Mouse (Mus musculus) forebrain, postnatal 0 days (tissue): ENCODE results near the gene Dlgap1. TPM values are rescaled to one million over a fixed set of nuclear protein-coding genes. Genes with fewer than 3 reads are reported as not detected.
A peak's percentile ranks its signal among the peaks of the same experiment; 100 is the strongest.

ENCODE experiments used
- ATAC-seq: fragments of 200-750 bp; cut with Nextera tagmentation; 2 replicates; pipeline ENCODE4 v1.8.0; 2017; ENCODE audit warnings: mild to moderate bottlenecking, moderate library complexity
- DNase-seq: peaks from one replicate; pipeline ENCODE4 v3.0.0-alpha.2; 2015
- H3K27ac ChIP-seq: fragments of 300-500 bp; sonication (generic); 2 replicates; pipeline ENCODE4 v1.5.1; 2014; ENCODE audit warnings: low read depth, mild to moderate bottlenecking, antibody characterized with exemption, low read length, moderate library complexity, mixed read lengths
- H3K27me3 ChIP-seq: fragments of 300-500 bp; sonication (generic); 2 replicates; pipeline ENCODE4 v1.6.1; 2014; ENCODE audit warnings: mild to moderate bottlenecking, low read length, mixed read lengths; ENCODE audit not compliant: insufficient read depth
- H3K36me3 ChIP-seq: fragments of 300-500 bp; sonication (generic); 2 replicates; pipeline ENCODE4 v1.6.1; 2014; ENCODE audit warnings: mild to moderate bottlenecking, moderate library complexity; ENCODE audit not compliant: insufficient read depth
- H3K4me1 ChIP-seq: fragments of 300-500 bp; sonication (generic); 2 replicates; pipeline ENCODE4 v1.6.1; 2014; ENCODE audit warnings: antibody characterized with exemption; ENCODE audit not compliant: insufficient read depth
- H3K4me2 ChIP-seq: fragments of 300-500 bp; sonication (generic); 2 replicates; pipeline ENCODE4 v1.6.1; 2014; ENCODE audit warnings: low read depth, mild to moderate bottlenecking, moderate library complexity
- H3K4me3 ChIP-seq: fragments of 300-500 bp; sonication (generic); 2 replicates; pipeline ENCODE4 v1.5.1; 2014; ENCODE audit warnings: low read depth, low read length, mixed read lengths
- H3K9ac ChIP-seq: fragments of 300-500 bp; sonication (generic); 2 replicates; pipeline ENCODE4 v1.6.1; 2014; ENCODE audit warnings: mild to moderate bottlenecking
- H3K9me3 ChIP-seq: fragments of 300-500 bp; sonication (generic); 2 replicates; pipeline ENCODE4 v1.6.1; 2016; ENCODE audit warnings: low read length
- CTCF ChIP-seq: sonication (generic); IDR thresholded peaks from 2 replicates; pipeline ENCODE4 v1.5.1; 2016; ENCODE audit warnings: antibody characterized with exemption, control low read depth, low read depth
- WGBS: fragments of 180-500 bp; shearing (Covaris S2); extraction: QIAGEN DNeasy Blood & Tissue Kit; methylation state at CpG from one replicate; pipeline ENCODE4 v1.1.7; 2014; 5-methylcytosine and 5-hydroxymethylcytosine counted together
- polyA plus RNA-seq: library from polyadenylated mRNA; unstranded; fragments of >200 nt; fragmentation: Nextera tagmentation; extraction: Ambion mirVana; gene quantifications from 2 replicates; pipeline ENCODE4 v1.2.1, GENCODE M21; 2015
- total RNA-seq: library from RNA; depleted of rRNA; stranded (reverse); fragments of >200 nt; gene quantifications from 2 replicates; pipeline ENCODE4 v1.2.3, GENCODE M21; 2014

Dlgap1 gene
- total and polyA plus RNA-seq, 2 experiments from 2014 or later = 44.8 to 105 TPM

DNA sequence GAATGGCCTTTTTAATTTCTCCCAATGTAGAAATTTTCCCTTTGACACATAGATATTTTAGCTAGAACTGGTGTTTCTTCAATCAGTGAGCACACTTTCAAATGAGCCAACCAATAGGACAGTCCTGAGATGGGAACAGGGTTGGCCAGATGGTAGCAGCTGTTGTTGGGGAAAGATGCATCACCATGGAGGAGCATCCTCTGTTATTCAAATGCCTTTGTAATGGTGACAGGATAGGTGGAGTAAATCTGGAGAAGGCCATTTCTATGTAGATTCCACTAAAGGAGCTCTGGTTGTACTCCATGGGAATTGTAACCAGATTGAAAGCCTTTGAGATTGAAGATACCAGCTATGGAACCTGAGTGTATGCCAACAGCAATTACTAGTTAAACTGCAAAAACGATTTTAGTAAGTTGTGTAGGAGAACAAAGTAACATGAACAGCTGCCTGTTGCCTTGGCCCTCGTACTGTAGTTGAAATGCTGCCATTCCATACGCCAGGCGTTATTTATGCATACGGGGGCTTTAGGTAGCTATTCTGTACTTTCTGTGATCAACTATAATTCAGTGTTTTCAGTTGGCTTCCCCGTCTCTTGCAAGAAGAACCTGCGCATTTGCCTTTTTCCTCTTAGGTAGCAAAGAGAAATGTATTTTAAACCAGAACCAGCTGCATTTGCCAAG is 72.0 kb downstream of the Dlgap1 start:
- Histone ChIP-seq H3K4me3 (no peak overlapping the region), H3K4me2 (no peak overlapping the region), H3K9me3 (no peaks in the 10 kb centered on the region), H3K9ac (no peak overlapping the region), H3K27ac (no peak overlapping the region), H3K36me3 (no peaks in the 10 kb centered on the region), H3K27me3 (no peaks in the 10 kb centered on the region), H3K4me1 (no peaks in the 10 kb centered on the region)
- 69% methylated on average over 7 of the region's 7 CpGs for whole genome bisulfite sequencing
- no peak for TF ChIP-seq CTCF
- peak; percentile 25 for DNase-seq
- no peak for ATAC-seq

DNA sequence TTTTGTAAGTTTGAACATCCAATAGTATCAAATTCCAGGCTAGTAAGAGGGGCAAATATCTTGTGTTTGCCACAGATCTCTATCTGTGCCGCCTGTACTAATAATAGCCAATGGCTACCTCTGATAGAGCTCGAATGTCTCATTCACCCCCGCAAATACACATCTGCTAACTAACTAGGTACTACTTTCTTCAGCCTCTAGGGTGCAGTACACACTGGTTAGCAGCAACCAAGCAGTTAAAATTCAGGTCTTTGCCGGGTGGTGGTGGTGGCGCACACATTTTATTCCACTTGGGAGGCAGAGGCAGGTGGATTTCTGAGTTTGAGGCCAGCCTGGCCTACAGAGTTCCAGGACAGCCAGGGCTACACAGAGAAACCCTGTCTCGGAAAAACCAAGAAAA is 99.4 kb downstream of the Dlgap1 start:
- Histone ChIP-seq H3K27ac (no peak overlapping the region), H3K36me3 (no peaks in the 10 kb centered on the region), H3K4me2 (no peak overlapping the region), H3K9ac (no peak overlapping the region), H3K4me1 (no peaks in the 10 kb centered on the region), H3K9me3 (no peaks in the 10 kb centered on the region), H3K4me3 (no peak overlapping the region), H3K27me3 (no peaks in the 10 kb centered on the region)
- 0 out of 2 replicates have a peak, but pooled peaks have one; percentile 2 for TF ChIP-seq CTCF
- DNase-seq (no peak), ATAC-seq (no peak)
- WGBS = 88% methylated on average over 6 of the region's 6 CpGs

DNA sequence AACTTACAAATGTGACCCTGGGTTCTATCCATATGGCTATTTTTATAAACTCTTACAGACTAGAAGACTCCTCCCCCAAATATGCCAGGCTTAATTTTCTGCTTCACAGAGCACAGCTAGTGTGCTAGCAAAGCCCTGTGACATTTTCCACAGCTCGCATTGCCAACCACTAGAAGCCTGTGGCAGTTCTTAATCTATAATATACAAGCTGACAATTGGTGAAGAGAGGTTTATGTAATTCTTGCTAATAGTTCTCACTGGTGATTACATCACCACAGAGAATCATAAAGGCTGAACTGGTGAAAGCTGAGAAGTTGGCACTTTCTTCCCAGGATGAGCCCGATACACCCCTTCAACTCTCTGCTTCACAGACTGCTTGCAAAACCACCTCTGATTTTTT is 103.2 kb downstream of the Dlgap1 start:
- Histone ChIP-seq H3K4me3 (no peak overlapping the region), H3K4me2 (no peak overlapping the region), H3K27ac (no peak overlapping the region), H3K9ac (no peak overlapping the region), H3K27me3 (no peaks in the 10 kb centered on the region), H3K4me1 (no peaks in the 10 kb centered on the region), H3K9me3 (no peaks in the 10 kb centered on the region), H3K36me3 (no peaks in the 10 kb centered on the region)
- DNase-seq (no peak), ATAC-seq (no peak)
- WGBS = 39% methylated on average over 2 of the region's 2 CpGs
- no peak for TF ChIP-seq CTCF

DNA sequence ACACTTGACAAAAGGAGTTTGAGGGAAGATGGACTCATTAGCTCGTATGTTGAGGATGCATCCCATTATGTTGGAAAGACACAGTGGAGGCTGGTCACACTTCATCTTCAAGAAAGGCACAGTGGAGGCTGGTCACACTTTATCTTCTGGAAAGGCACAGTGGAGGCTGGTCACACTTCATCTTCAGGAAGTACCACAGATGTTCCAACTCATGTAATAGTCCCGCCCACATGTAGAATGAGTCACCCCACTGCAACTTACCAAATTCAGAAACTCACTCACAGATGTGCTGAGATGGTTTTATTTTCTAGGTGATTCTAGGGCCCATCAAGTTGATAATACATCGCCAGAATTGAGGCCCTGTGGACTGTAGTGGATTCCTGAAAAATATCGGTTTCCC is 119.3 kb downstream of the Dlgap1 start:
- no peaks in the 10 kb centered on the region for H3K4me1 ChIP-seq
- no peak for TF ChIP-seq CTCF
- no peak overlapping the region for H3K4me3 ChIP-seq
- H3K27me3 ChIP-seq = no peaks in the 10 kb centered on the region
- H3K9ac ChIP-seq = no peak overlapping the region
- DNase-seq (no peak), ATAC-seq (no peak)
- H3K36me3 ChIP-seq = no peaks in the 10 kb centered on the region
- no peak overlapping the region for H3K27ac ChIP-seq
- H3K4me2 ChIP-seq = no peak overlapping the region
- no peaks in the 10 kb centered on the region for H3K9me3 ChIP-seq
- WGBS = 93% methylated on average over 4 of the region's 4 CpGs

DNA sequence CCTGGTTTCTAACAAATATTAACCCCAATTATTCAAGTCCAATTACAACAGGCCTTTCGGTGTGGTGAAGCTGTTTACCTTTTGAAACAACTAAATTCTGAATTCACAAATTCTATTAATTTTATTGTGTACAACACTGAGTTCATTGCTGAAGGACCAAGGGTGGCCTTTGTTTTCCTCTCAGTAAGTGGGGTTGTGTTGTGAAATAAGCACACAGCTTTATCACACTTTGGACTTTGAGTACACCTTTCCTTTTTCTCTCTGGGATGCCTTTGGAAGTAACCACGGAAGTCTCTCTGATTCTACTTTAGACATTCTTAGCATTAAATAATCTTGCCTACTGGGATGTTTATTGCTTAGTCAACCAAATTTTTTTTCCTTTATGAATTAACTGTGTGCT is 121.9 kb downstream of the Dlgap1 start:
- no peak for ATAC-seq
- 86% methylated on average over 2 of the region's 2 CpGs for WGBS
- Histone ChIP-seq H3K4me1 (no peaks in the 10 kb centered on the region), H3K27ac (no peak overlapping the region), H3K27me3 (no peaks in the 10 kb centered on the region), H3K9ac (no peak overlapping the region), H3K4me3 (no peak overlapping the region), H3K36me3 (no peaks in the 10 kb centered on the region), H3K9me3 (no peaks in the 10 kb centered on the region), H3K4me2 (no peak overlapping the region)
- TF ChIP-seq CTCF = no peak
- DNase-seq = no peak

GRCm38 (mm10) chr17:70129151-70129550 is 160.3 kb downstream of the Dlgap1 start:
- WGBS = 82% methylated on average over 2 of the region's 2 CpGs
- TF ChIP-seq CTCF = no peak
- Histone ChIP-seq H3K4me2 (no peak overlapping the region), H3K27me3 (no peaks in the 10 kb centered on the region), H3K36me3 (no peaks in the 10 kb centered on the region), H3K4me3 (no peak overlapping the region), H3K4me1 (no peaks in the 10 kb centered on the region), H3K9me3 (no peaks in the 10 kb centered on the region), H3K27ac (no peak overlapping the region), H3K9ac (no peak overlapping the region)
- ATAC-seq (no peak), DNase-seq (no peak)

DNA sequence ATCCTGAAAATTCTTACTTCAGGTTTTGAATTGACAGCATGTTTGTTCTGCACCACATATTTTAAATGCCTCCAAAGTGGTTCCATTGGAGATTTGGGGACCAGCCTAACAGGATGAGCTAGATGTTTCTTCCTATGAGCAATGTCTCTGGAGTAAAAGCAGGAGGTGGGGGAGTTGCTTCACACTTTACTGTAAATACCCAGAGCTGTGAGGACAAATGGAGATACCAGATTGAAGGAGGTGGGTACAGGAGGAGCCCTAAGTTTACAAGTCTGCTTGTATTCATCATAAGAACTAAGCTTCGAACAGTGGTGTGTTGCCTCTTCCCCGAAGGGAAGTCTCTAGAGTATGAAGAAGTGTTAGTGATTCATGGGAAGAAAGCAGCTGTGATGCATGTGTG is 201.0 kb downstream of the Dlgap1 start:
- TF ChIP-seq CTCF = no peak
- DNase-seq (no peak), ATAC-seq (no peak)
- Histone ChIP-seq H3K4me1 (no peaks in the 10 kb centered on the region), H3K4me3 (no peak overlapping the region), H3K27ac (no peak overlapping the region), H3K4me2 (no peak overlapping the region), H3K36me3 (no peaks in the 10 kb centered on the region), H3K27me3 (no peaks in the 10 kb centered on the region), H3K9ac (no peak overlapping the region), H3K9me3 (no peaks in the 10 kb centered on the region)
- WGBS = 95% methylated on average over 2 of the region's 2 CpGs
